Mouse (Mus musculus): ENCODE measurements around the gene Cib1.

GRCm38 (mm10) chr7:80180202-80180601, 52.4 kb downstream of the Cib1 start:
- TF ChIP-seq TBP (IDR thresholded peaks at IDR 0.05; ENCODE audit: low read depth, low read length), result no peak
- no peak for TF ChIP-seq POLR2A (IDR thresholded peaks at IDR 0.05; ENCODE audit: control insufficient read depth in 1 of 2, insufficient read depth in 1 of 2, low read depth in 1 of 2, low read length in 2 of 2, poor library complexity in 1 of 2)
- TF ChIP-seq CTCF (IDR thresholded peaks at IDR 0.05 in 2 of 3, conservative IDR thresholded peaks at IDR 0.05 in 1 of 3; ENCODE audit: control insufficient read depth in 1 of 3, insufficient read depth in 1 of 3, low read depth in 2 of 3, low read length in 3 of 3, poor library complexity in 1 of 3, severe bottlenecking in 1 of 3), result no peak
- no peak for TF ChIP-seq GATA1 (IDR thresholded peaks at IDR 0.05; ENCODE audit: low read depth, low read length)
